In the genomic region with DNA sequence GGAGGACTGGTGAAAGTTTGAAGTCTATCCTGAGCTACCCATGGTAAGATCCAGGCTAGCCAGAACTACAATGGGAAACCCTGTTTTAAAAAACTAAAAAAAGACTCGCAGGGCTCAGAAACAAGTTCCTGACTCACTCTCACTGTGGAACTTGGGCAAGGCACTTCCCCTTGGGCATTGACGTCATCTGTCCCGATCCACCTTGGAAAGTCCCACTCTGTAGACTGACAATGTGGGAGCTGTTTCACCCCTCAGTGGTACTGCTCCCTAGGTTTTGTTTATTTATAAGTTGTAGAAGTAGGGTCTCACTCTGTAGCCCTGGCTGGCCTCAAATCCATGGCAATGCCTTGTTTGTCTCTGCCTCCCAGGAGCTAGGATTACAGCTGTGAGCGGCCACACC, we compare ENCODE assay signal across 14 mouse cellular contexts. TPM values are rescaled to one million over a fixed set of nuclear protein-coding genes. Genes with fewer than 3 reads are reported as not detected.
DNase-seq lines count a peak whose midpoint lies in the region.
"Had no signal": no experiment of that assay in that cellular context is flagged by ENCODE, and none has a peak within 500 bp of the region (broad histone marks: within the 10 kb centered on the region; RNA-seq: fewer than 3 reads in every experiment).

No protein-coding gene starts in this region.

- H3K27me3 ChIP-seq in hindbrain, embryonic 10.5 days (ENCODE audit: insufficient read depth, poor library complexity, severe bottlenecking), result no peaks in the 10 kb centered on the region
- H3K27me3 ChIP-seq: liver, embryonic 13.5 days; midbrain, embryonic 12.5 days; neural tube, embryonic 13.5 days had no signal

- no peak overlapping the region for H3K4me3 ChIP-seq in hindbrain, embryonic 10.5 days
- H3K4me3 ChIP-seq: liver, embryonic 13.5 days; midbrain, embryonic 12.5 days; neural tube, embryonic 13.5 days had no signal

- WGBS in hindbrain, embryonic 10.5 days, result 90% methylated on average over 4 of the region's 4 CpGs

- H3K9me3 ChIP-seq in hindbrain, embryonic 10.5 days, result no peaks in the 10 kb centered on the region
- H3K9me3 ChIP-seq: liver, embryonic 13.5 days; midbrain, embryonic 12.5 days; neural tube, embryonic 13.5 days had no signal

- H3K36me3 ChIP-seq in hindbrain, embryonic 10.5 days, result peaks cover 69% of the 10 kb centered on the region

- intact Hi-C loops in heart, postnatal 25 days (cut with DNase I), result loop anchor here (1.0 kb wide), 1 partner anchor 15 kb away; no protein-coding TSS in a partner anchor
- intact Hi-C loops in left cerebral cortex, postnatal 25 days (cut with DNase I), result no loop called here

- peaks cover 5% of the 10 kb centered on the region for H3K4me1 ChIP-seq in hindbrain, embryonic 10.5 days (replicated peaks)
- H3K4me1 ChIP-seq: midbrain, embryonic 12.5 days had no signal

- no peak overlapping the region for H3K27ac ChIP-seq in hindbrain, embryonic 10.5 days
- H3K27ac ChIP-seq: kidney, postnatal 0 days; liver, embryonic 13.5 days; midbrain, embryonic 12.5 days; neural tube, embryonic 13.5 days had no signal

- DNase-seq in adrenal gland, postnatal 14 days, result peak; percentile 67
- no peak for DNase-seq in adrenal gland, adult 18-20 months (ENCODE audit: low spot score in 2 of 2)
- DNase-seq in kidney, postnatal 36 days, result peak; percentile 51 to 70
- DNase-seq in kidney, postnatal 4 days, result no peak
- peak; percentile 46 to 58 for DNase-seq in adrenal gland, postnatal 36 days
- DNase-seq in heart, postnatal 25 days (ENCODE audit: low spot score), result peak; percentile 31
- no peak for DNase-seq in left cerebral cortex, postnatal 25 days (ENCODE audit: low spot score in 2 of 2)
- no peak for DNase-seq in hindbrain, embryonic 10.5 days (ENCODE audit: low spot score)
- DNase-seq: cerebellum, adult 11-12 months; liver, embryonic 13.5 days had no signal

RNA-seq across cellular contexts. Expression of a gene that starts 7.4 kb away (rescaled TPM):
- 255 and 290 TPM in 2 replicates for total RNA-seq in adrenal gland, postnatal 14 days (2021)
- 100 to 1,000 TPM; 231 to 325 TPM for total RNA-seq in adrenal gland, adult 18-20 months (2021)
- 100 to 1,000 TPM; 216 to 347 TPM for total RNA-seq in adrenal gland, postnatal 36 days (2021)
- 100 to 1,000 TPM; 113 to 124 TPM for total RNA-seq in heart, postnatal 25 days (2021)
- total RNA-seq in left cerebral cortex, postnatal 25 days (2021), result 100 to 1,000 TPM in 1 of 2 experiments, 10 to 100 TPM in 1; 98.7 to 111 TPM
- polyA plus RNA-seq in hindbrain, embryonic 10.5 days (2016; fragmentation: Nextera tagmentation; extraction: Ambion mirVana), result 269 and 322 TPM in 2 replicates

RNA-seq across cellular contexts. Expression of a gene that starts 15.8 kb away (rescaled TPM):
- total RNA-seq in adrenal gland, postnatal 14 days (2021), result 61.8 and 61.9 TPM in 2 replicates
- 10 to 100 TPM; 49.7 to 56.3 TPM for total RNA-seq in adrenal gland, adult 18-20 months (2021)
- total RNA-seq in adrenal gland, postnatal 36 days (2021), result 10 to 100 TPM; 58.5 to 63.4 TPM
- 10 to 100 TPM; 39.7 to 42.8 TPM for total RNA-seq in heart, postnatal 25 days (2021)
- 10 to 100 TPM; 34.1 to 34.4 TPM for total RNA-seq in left cerebral cortex, postnatal 25 days (2021)
- 221 and 269 TPM in 2 replicates for polyA plus RNA-seq in hindbrain, embryonic 10.5 days (2016; fragmentation: Nextera tagmentation; extraction: Ambion mirVana)

RNA-seq across cellular contexts. Expression of a gene that starts 30.7 kb away (rescaled TPM):
- 2,357 and 2,456 TPM in 2 replicates for total RNA-seq in adrenal gland, postnatal 14 days (2021)
- total RNA-seq in adrenal gland, adult 18-20 months (2021), result 1,000 to 10,000 TPM; 1,159 to 2,168 TPM
- total RNA-seq in adrenal gland, postnatal 36 days (2021), result 1,000 to 10,000 TPM; 2,443 to 3,326 TPM
- total RNA-seq in heart, postnatal 25 days (2021), result 100 to 1,000 TPM; 785 to 951 TPM
- 100 to 1,000 TPM; 275 to 297 TPM for total RNA-seq in left cerebral cortex, postnatal 25 days (2021)
- polyA plus RNA-seq in hindbrain, embryonic 10.5 days (2016; fragmentation: Nextera tagmentation; extraction: Ambion mirVana), result 400 and 454 TPM in 2 replicates
- total RNA-seq: MEL had no signal

Comparison
In these comparisons a context has a peak if more than half of its experiments do, and no peak if none do; other contexts are left out.
1. DNase-seq: peak in adrenal gland, postnatal 14 days (single experiment), kidney, postnatal 36 days (2 of 2), adrenal gland, postnatal 36 days (2 of 2) and heart, postnatal 25 days (single experiment); none in adrenal gland, adult 18-20 months (0 of 2), kidney, postnatal 4 days (0 of 2), left cerebral cortex, postnatal 25 days (0 of 2) and hindbrain, embryonic 10.5 days (single experiment).